Mouse (Mus musculus) ES-E14 (cell line): ENCODE results near the gene Man2b2. TPM values are rescaled to one million over a fixed set of nuclear protein-coding genes. Genes with fewer than 3 reads are reported as not detected.
A peak's percentile ranks its signal among the peaks of the same experiment; 100 is the strongest.

ENCODE experiments used
- DNase-seq: peaks from one replicate; pipeline ENCODE4 v3.0.0-alpha.2; 2013; ENCODE audit warnings: low read depth, low spot score
- H3K27ac ChIP-seq: 2 replicates; pipeline ENCODE4 v1.5.1; 2012; ENCODE audit warnings: low read depth, mild to moderate bottlenecking, low read length, moderate library complexity, mixed read lengths; ENCODE audit not compliant: poor library complexity, insufficient read depth, severe bottlenecking
- H3K36me3 ChIP-seq: 2 replicates; pipeline ENCODE4 v1.6.1; 2012; ENCODE audit warnings: mild to moderate bottlenecking, low read length, moderate library complexity, mixed read lengths; ENCODE audit not compliant: control insufficient read depth, poor library complexity, insufficient read depth, severe bottlenecking
- H3K4me1 ChIP-seq, 2 experiments: fragments of 150-350 bp in 1 of 2; sonication (generic) in 1 of 2; 2 replicates each; pipeline ENCODE4 v1.6.1; 2012; ENCODE audit warnings: low read length in 2 of 2, mild to moderate bottlenecking in 1 of 2, mixed read lengths in 1 of 2; ENCODE audit not compliant: control insufficient read depth in 2 of 2, insufficient read depth in 2 of 2, poor library complexity in 1 of 2
- H3K4me3 ChIP-seq, 2 experiments: fragments of 150-350 bp in 1 of 2; sonication (generic) in 1 of 2; 2 replicates each; pipeline ENCODE4 v1.5.1; 2012; ENCODE audit warnings: low read length in 2 of 2, low read depth in 1 of 2, mild to moderate bottlenecking in 1 of 2, mixed read lengths in 1 of 2; ENCODE audit not compliant: insufficient read depth in 1 of 2, poor library complexity in 1 of 2, severe bottlenecking in 1 of 2
- H3K9ac ChIP-seq: 2 replicates; pipeline ENCODE4 v1.6.1; 2012; ENCODE audit warnings: low read depth, mild to moderate bottlenecking, low read length, mixed read lengths; ENCODE audit not compliant: poor library complexity, insufficient read depth, severe bottlenecking
- H3K9me3 ChIP-seq: fragments of 150-350 bp; sonication (generic); 2 replicates; pipeline ENCODE4 v1.6.1; 2012; ENCODE audit warnings: low read depth, mild to moderate bottlenecking, low read length; ENCODE audit not compliant: control insufficient read depth, insufficient read depth
- CHD2 ChIP-seq: IDR thresholded peaks from 2 replicates; pipeline ENCODE4 v1.6.1; 2014; ENCODE audit warnings: mild to moderate bottlenecking, low read depth, low read length, inconsistent platforms
- HCFC1 ChIP-seq: IDR thresholded peaks from 2 replicates; pipeline ENCODE4 v1.6.1; 2012; ENCODE audit warnings: low read length, inconsistent platforms, borderline replicate concordance; ENCODE audit not compliant: insufficient read depth
- MAFK ChIP-seq: IDR thresholded peaks from 2 replicates; pipeline ENCODE4 v1.6.1; 2014; ENCODE audit warnings: mild to moderate bottlenecking, low read depth, low read length, inconsistent platforms; ENCODE audit not compliant: insufficient read depth
- ZC3H11A ChIP-seq: IDR thresholded peaks from 2 replicates; pipeline ENCODE4 v1.6.1; 2012; ENCODE audit warnings: low read depth, mild to moderate bottlenecking, inconsistent platforms, low read length, borderline replicate concordance
- ZNF384 ChIP-seq: IDR thresholded peaks from 2 replicates; pipeline ENCODE4 v1.6.1; 2012; ENCODE audit warnings: low read depth, low read length, inconsistent platforms
- in situ Hi-C, 2 experiments: fragments of 600-800 bp; cut with MboI; formaldehyde crosslinking; loops; one replicate each; pipeline ENCODE4 v1.15.1; 2025; ENCODE audit warnings: low sequenced_read_pairs in 2 of 2, inconsistent platforms in 1 of 2; ENCODE audit not compliant: unreplicated experiment in 2 of 2
- total RNA-seq: library from RNA; depleted of rRNA; stranded (reverse); fragments of 300-350 nt; gene quantifications from 2 replicates; pipeline ENCODE4 v1.2.3, GENCODE M21; 2012

Man2b2 gene
- total RNA-seq, 1 experiment, result 11.6 TPM

- Histone ChIP-seq H3K9ac (no peak overlapping the region), H3K27ac (no peak overlapping the region), H3K9me3 (no peaks in the 10 kb centered on the region), H3K4me1 (peaks cover 0 to 3% of the 10 kb centered on the region in 2 experiments; a peak in 1 of 4 replicates), H3K4me3 (no peak overlapping the region), H3K36me3 (peaks cover 3% of the 10 kb centered on the region; the same call in 1 of the 2 replicates)
- no peak for DNase-seq
- no peak for TF ChIP-seq CHD2
- peak; percentile 88 for TF ChIP-seq HCFC1
- in situ Hi-C loops, result no loop called here
Measured at GRCm38 (mm10) chr5:36831272-36831671, 819 bp upstream of the Man2b2 start.

GRCm38 (mm10) chr5:36829098-36829497 lies 1.4 kb downstream of the Man2b2 start:
- Histone ChIP-seq H3K9me3 (no peaks in the 10 kb centered on the region), H3K9ac (no peak overlapping the region), H3K4me1 (peaks cover 0 to 3% of the 10 kb centered on the region in 2 experiments; a peak in 1 of 4 replicates), H3K27ac (no peak overlapping the region), H3K36me3 (peaks cover 6% of the 10 kb centered on the region; the same call in 1 of the 2 replicates), H3K4me3 (no peak overlapping the region)
- DNase-seq, result no peak
- no peak for TF ChIP-seq ZC3H11A
- no peak for TF ChIP-seq ZNF384
- no peak for TF ChIP-seq HCFC1
- TF ChIP-seq CHD2, result no peak
- no peak for TF ChIP-seq MAFK
- in situ Hi-C loops, result no loop called here

- in situ Hi-C loops, result no loop called here
- Histone ChIP-seq H3K9ac (no peak overlapping the region), H3K4me1 (peaks cover 0 to 2% of the 10 kb centered on the region in 2 experiments; a peak in 1 of 4 replicates), H3K27ac (no peak overlapping the region), H3K4me3 (no peak overlapping the region), H3K36me3 (peaks cover 10% of the 10 kb centered on the region; the same call in 1 of the 2 replicates), H3K9me3 (no peaks in the 10 kb centered on the region)
- TF ChIP-seq ZC3H11A (no peak), HCFC1 (no peak), CHD2 (no peak), MAFK (no peak), ZNF384 (no peak)
- no peak for DNase-seq
Measured at GRCm38 (mm10) chr5:36822907-36823306, 7.5 kb downstream of the Man2b2 start.

- DNase-seq, result peak; percentile 65
- H3K27ac ChIP-seq, result no peak overlapping the region
Measured at GRCm38 (mm10) chr5:36820142-36820541, 10.3 kb downstream of the Man2b2 start.

GRCm38 (mm10) chr5:36819742-36820141 lies 10.7 kb downstream of the Man2b2 start:
- no peak for TF ChIP-seq CHD2
- no peak for TF ChIP-seq HCFC1
- no peak for TF ChIP-seq ZNF384
- no peak for TF ChIP-seq ZC3H11A
- TF ChIP-seq MAFK, result no peak

More at GRCm38 (mm10) chr5:36820142-36820541, 10.3 kb downstream of the Man2b2 start:
- no peaks in the 10 kb centered on the region for H3K9me3 ChIP-seq
- in situ Hi-C loops, result no loop called here
- H3K9ac ChIP-seq, result no peak overlapping the region
- TF ChIP-seq MAFK, result no peak
- TF ChIP-seq ZC3H11A, result no peak; the same call in 1 of the 2 replicates
- TF ChIP-seq CHD2, result no peak
- TF ChIP-seq HCFC1, result no peak
- TF ChIP-seq ZNF384, result no peak
- peaks cover 3% of the 10 kb centered on the region; the same call in 1 of the 2 replicates for H3K36me3 ChIP-seq
- H3K4me1 ChIP-seq, result peaks cover 0 to 2% of the 10 kb centered on the region in 2 experiments; a peak in 1 of 4 replicates
- no peak overlapping the region for H3K4me3 ChIP-seq

More at GRCm38 (mm10) chr5:36819742-36820141, 10.7 kb downstream of the Man2b2 start:
- no peak for DNase-seq
- in situ Hi-C loops, result no loop called here
- no peak overlapping the region for H3K9ac ChIP-seq
- no peak overlapping the region for H3K4me3 ChIP-seq
- peaks cover 0 to 2% of the 10 kb centered on the region in 2 experiments; a peak in 1 of 4 replicates for H3K4me1 ChIP-seq
- H3K36me3 ChIP-seq, result peaks cover 3% of the 10 kb centered on the region; the same call in 1 of the 2 replicates
- no peak overlapping the region for H3K27ac ChIP-seq
- no peaks in the 10 kb centered on the region for H3K9me3 ChIP-seq
